ENCODE assay signal across 12 mouse cellular contexts in the genomic region with DNA sequence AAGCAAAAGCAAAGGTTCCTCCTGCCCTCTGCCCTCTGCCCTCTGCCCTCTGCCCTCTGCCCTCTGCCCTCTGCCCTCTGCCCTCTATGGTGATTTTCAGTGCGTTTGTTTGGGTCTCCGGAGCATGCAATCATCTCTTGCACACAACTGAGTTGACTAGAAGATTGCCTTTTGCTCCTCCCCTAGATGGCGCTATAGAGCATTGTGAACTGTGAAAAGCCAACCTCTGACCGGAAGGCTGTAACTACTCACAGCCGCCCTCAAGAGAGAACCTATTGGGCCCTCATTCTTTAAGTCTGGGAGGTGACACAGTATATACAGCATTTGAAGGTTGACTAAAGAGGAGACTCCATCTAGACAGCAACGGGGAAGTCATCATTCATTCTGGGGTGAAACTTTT.
DNase-seq lines count a peak whose midpoint lies in the region; ATAC-seq and TF ChIP-seq lines count a peak whose summit lies in the region.
"Had no signal": no experiment of that assay in that cellular context is flagged by ENCODE, and none has a peak within 500 bp of the region (broad histone marks: within the 10 kb centered on the region; RNA-seq: fewer than 3 reads in every experiment).

No protein-coding gene starts in this region.

- no peaks in the 10 kb centered on the region for H3K36me3 ChIP-seq in midbrain, embryonic 16.5 days (ENCODE audit: control insufficient read depth, insufficient read depth, low read length)
- H3K36me3 ChIP-seq: liver, embryonic 15.5 days; midbrain, embryonic 12.5 days had no signal

- H3K9ac ChIP-seq in midbrain, embryonic 16.5 days (ENCODE audit: low read depth, low read length), result no peak overlapping the region
- H3K9ac ChIP-seq: liver, embryonic 15.5 days; midbrain, embryonic 12.5 days had no signal

- peak; percentile 50 for TF ChIP-seq CTCF in left cerebral cortex, adult 2 months (IDR thresholded peaks at IDR 0.05)

- H3K4me2 ChIP-seq in midbrain, embryonic 16.5 days (ENCODE audit: low read length), result no peak overlapping the region
- H3K4me2 ChIP-seq: liver, embryonic 15.5 days had no signal

- H3K27ac ChIP-seq in left cerebral cortex, adult 2 months, result no peak overlapping the region
- H3K27ac ChIP-seq in midbrain, embryonic 16.5 days (ENCODE audit: low read length), result peak overlapping the region; percentile 71
- H3K27ac ChIP-seq: liver, embryonic 15.5 days had no signal

- no peaks in the 10 kb centered on the region for H3K9me3 ChIP-seq in midbrain, embryonic 16.5 days (replicated peaks; ENCODE audit: control insufficient read depth, low read length, poor library complexity, severe bottlenecking)
- H3K9me3 ChIP-seq: midbrain, embryonic 12.5 days had no signal

- 0 out of 2 replicates have a peak, but pooled peaks cover 8% of the 10 kb centered on the region for H3K4me1 ChIP-seq in midbrain, embryonic 16.5 days (ENCODE audit: control insufficient read depth, insufficient read depth, low read length)
- H3K4me1 ChIP-seq: liver, embryonic 15.5 days; midbrain, embryonic 12.5 days had no signal

- WGBS in midbrain, embryonic 16.5 days, result 77% methylated on average over 6 of the region's 6 CpGs

- peak; percentile 33 to 60 for DNase-seq in cerebellum, postnatal 10 days
- DNase-seq in cerebellum, adult 11-12 months, result no peak
- no peak for DNase-seq in left cerebral cortex, adult 2 months (ENCODE audit: extremely low spot score in 1 of 2, low spot score in 2 of 2)
- DNase-seq in left cerebral cortex, postnatal 36 days (ENCODE audit: low spot score in 2 of 2), result no peak
- DNase-seq in R1 (ENCODE audit: low read depth, low spot score), result peak; percentile 63
- no peak for DNase-seq in spleen, postnatal 4 days (ENCODE audit: low spot score in 2 of 2)
- DNase-seq in spleen, postnatal 36 days (ENCODE audit: low spot score in 2 of 2), result no peak
- DNase-seq: gastrocnemius, postnatal 25 days had no signal

- no peak for ATAC-seq in midbrain, embryonic 16.5 days
- ATAC-seq: CD4-positive, CD25-positive, alpha-beta regulatory T cell, adult 4 months had no signal

- no peaks in the 10 kb centered on the region for H3K27me3 ChIP-seq in midbrain, embryonic 16.5 days (ENCODE audit: control insufficient read depth, insufficient read depth, low read depth, low read length)
- H3K27me3 ChIP-seq: liver, embryonic 15.5 days; midbrain, embryonic 12.5 days had no signal

- intact Hi-C loops in left cerebral cortex, adult 2 months (cut with DNase I), result loop anchor here (2.0 to 5.0 kb wide), 2 partner anchors 142 to 452 kb away; no protein-coding TSS in a partner anchor
- intact Hi-C loops in left cerebral cortex, postnatal 36 days (cut with DNase I), result loop anchor here (10.0 kb wide), 2 partner anchors 110 to 140 kb away; no protein-coding TSS in a partner anchor

- no peak overlapping the region for H3K4me3 ChIP-seq in left cerebral cortex, adult 2 months
- H3K4me3 ChIP-seq in midbrain, embryonic 16.5 days (ENCODE audit: low read depth, low read length), result no peak overlapping the region
- H3K4me3 ChIP-seq: liver, embryonic 15.5 days; midbrain, embryonic 12.5 days had no signal

Comparison
In these comparisons a context has a peak if more than half of its experiments do, and no peak if none do; other contexts are left out.
1. DNase-seq: peak in cerebellum, postnatal 10 days (2 of 2) and R1 (single experiment); none in cerebellum, adult 11-12 months (single experiment), left cerebral cortex, adult 2 months (0 of 2), left cerebral cortex, postnatal 36 days (0 of 2), spleen, postnatal 4 days (0 of 2) and spleen, postnatal 36 days (0 of 2).